Mouse (Mus musculus): ENCODE measurements around the gene Gbp7. TPM values are rescaled to one million over a fixed set of nuclear protein-coding genes. Genes with fewer than 3 reads are reported as not detected.
"Not testable (repeated sequence)": the region's sequence is repeated elsewhere in the genome, so short reads cannot be mapped to it uniquely, and the experiment has no call there.

Gene Gbp7
- total and polyA plus RNA-seq, 2 experiments from 2014 or later: 5.4 to 6.0 TPM

GRCm38 (mm10) chr3:142561045-142561646, 31.0 kb downstream of the Gbp7 start:
- 73% methylated on average over 14 of the region's 14 CpGs for WGBS
- Histone ChIP-seq H3K9me3 (replicated peaks; ENCODE audit: control insufficient read depth, low read length) (no peaks in the 10 kb centered on the region), H3K4me3 (ENCODE audit: low read depth, low read length) (no peak overlapping the region), H3K27ac (ENCODE audit: low read depth) (no peak overlapping the region), H3K4me2 (ENCODE audit: low read depth, low read length) (peak overlapping the region; percentile 61), H3K4me1 (ENCODE audit: control insufficient read depth, insufficient read depth) (no peaks in the 10 kb centered on the region), H3K36me3 (replicated peaks; ENCODE audit: control insufficient read depth, insufficient read depth, low read length) (no peaks in the 10 kb centered on the region), H3K9ac (replicated peaks; ENCODE audit: low read depth, low read length) (no peak overlapping the region), H3K27me3 (ENCODE audit: control insufficient read depth, insufficient read depth, low read length) (no peaks in the 10 kb centered on the region)
- ATAC-seq (ENCODE audit: insufficient read depth, low read depth) (no peak), DNase-seq (ENCODE audit: low spot score) (no peak)
- TF ChIP-seq CTCF (IDR thresholded peaks at IDR 0.05; ENCODE audit: low read depth): no peak
- no peak for TF ChIP-seq EP300 (IDR thresholded peaks at IDR 0.05; ENCODE audit: low read depth)

DNA sequence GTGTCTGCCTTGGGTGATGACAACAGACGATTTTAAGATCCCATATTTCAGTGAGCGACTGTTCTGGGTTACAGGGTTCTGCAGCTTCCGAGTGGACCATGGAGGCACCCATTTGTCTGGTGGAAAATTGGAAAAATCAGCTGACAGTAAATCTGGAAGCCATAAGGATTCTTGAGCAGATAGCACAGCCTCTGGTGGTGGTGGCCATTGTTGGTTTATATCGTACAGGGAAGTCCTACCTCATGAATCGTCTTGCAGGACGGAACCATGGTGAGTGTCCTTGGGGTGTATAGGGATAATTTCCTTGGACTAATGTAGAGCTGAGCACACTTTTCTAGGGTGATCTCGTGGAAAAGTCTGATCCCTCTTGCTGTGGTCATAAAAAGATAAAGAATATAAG, 31.5 kb downstream of the Gbp7 start:
- Histone ChIP-seq H3K27me3 (ENCODE audit: control insufficient read depth, insufficient read depth, low read length) (no peaks in the 10 kb centered on the region), H3K4me2 (ENCODE audit: low read depth, low read length) (no peak overlapping the region; the same call in 1 of the 2 replicates), H3K36me3 (replicated peaks; ENCODE audit: control insufficient read depth, insufficient read depth, low read length) (no peaks in the 10 kb centered on the region), H3K9ac (replicated peaks; ENCODE audit: low read depth, low read length) (no peak overlapping the region), H3K4me3 (ENCODE audit: low read depth, low read length) (no peak overlapping the region), H3K27ac (ENCODE audit: low read depth) (no peak overlapping the region), H3K4me1 (ENCODE audit: control insufficient read depth, insufficient read depth) (no peaks in the 10 kb centered on the region), H3K9me3 (replicated peaks; ENCODE audit: control insufficient read depth, low read length) (no peaks in the 10 kb centered on the region)
- ATAC-seq (ENCODE audit: insufficient read depth, low read depth): no peak
- no peak for DNase-seq (ENCODE audit: low spot score)
- WGBS: 71% methylated on average over 7 of the region's 7 CpGs
- no peak for TF ChIP-seq CTCF (IDR thresholded peaks at IDR 0.05; ENCODE audit: low read depth)
- no peak for TF ChIP-seq EP300 (IDR thresholded peaks at IDR 0.05; ENCODE audit: low read depth)

GRCm38 (mm10) chr3:142567490-142567889, 37.3 kb downstream of the Gbp7 start:
- H3K27me3 ChIP-seq (ENCODE audit: control insufficient read depth, insufficient read depth, low read length); H3K36me3 ChIP-seq (replicated peaks; ENCODE audit: control insufficient read depth, insufficient read depth, low read length); H3K27ac ChIP-seq (ENCODE audit: low read depth); H3K4me2 ChIP-seq (ENCODE audit: low read depth, low read length); DNase-seq (ENCODE audit: low spot score); H3K4me1 ChIP-seq (ENCODE audit: control insufficient read depth, insufficient read depth); ATAC-seq (ENCODE audit: insufficient read depth, low read depth); H3K9ac ChIP-seq (replicated peaks; ENCODE audit: low read depth, low read length); H3K4me3 ChIP-seq (ENCODE audit: low read depth, low read length); H3K9me3 ChIP-seq (replicated peaks; ENCODE audit: control insufficient read depth, low read length): not testable (repeated sequence)
- WGBS: 60% methylated on average over 5 of the region's 5 CpGs

DNA sequence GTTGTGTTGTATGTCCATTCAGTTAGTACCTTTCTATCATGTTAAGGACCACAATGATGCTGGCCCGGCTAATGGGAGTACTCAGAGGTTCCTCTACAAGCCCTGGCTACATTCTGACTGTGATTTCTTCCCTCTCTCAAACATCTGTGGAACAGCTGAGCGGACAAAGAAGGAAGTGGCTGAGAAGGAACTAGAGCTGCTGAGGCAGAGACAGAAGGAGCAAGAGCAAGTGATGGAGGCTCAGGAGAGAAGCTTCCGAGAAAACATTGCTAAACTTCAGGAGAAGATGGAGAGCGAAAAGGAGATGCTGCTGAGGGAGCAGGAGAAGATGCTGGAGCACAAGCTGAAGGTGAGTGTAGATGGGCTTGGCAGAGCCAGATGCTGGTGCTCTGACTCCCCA, 40.6 kb downstream of the Gbp7 start:
- no peak overlapping the region for H3K9ac ChIP-seq (replicated peaks; ENCODE audit: low read depth, low read length)
- no peak overlapping the region for H3K27ac ChIP-seq (ENCODE audit: low read depth)
- no peaks in the 10 kb centered on the region for H3K36me3 ChIP-seq (replicated peaks; ENCODE audit: control insufficient read depth, insufficient read depth, low read length)
- no peak overlapping the region for H3K4me3 ChIP-seq (ENCODE audit: low read depth, low read length)
- no peak overlapping the region for H3K4me2 ChIP-seq (ENCODE audit: low read depth, low read length)
- ATAC-seq (ENCODE audit: insufficient read depth, low read depth) (no peak), DNase-seq (ENCODE audit: low spot score) (no peak)
- no peaks in the 10 kb centered on the region for H3K27me3 ChIP-seq (ENCODE audit: control insufficient read depth, insufficient read depth, low read length)
- H3K9me3 ChIP-seq (replicated peaks; ENCODE audit: control insufficient read depth, low read length): no peaks in the 10 kb centered on the region
- no peaks in the 10 kb centered on the region for H3K4me1 ChIP-seq (ENCODE audit: control insufficient read depth, insufficient read depth)
- 90% methylated on average over 4 of the region's 4 CpGs for WGBS
- no peak for TF ChIP-seq EP300 (IDR thresholded peaks at IDR 0.05; ENCODE audit: low read depth)

GRCm38 (mm10) chr3:142577108-142577507, 47.0 kb downstream of the Gbp7 start:
- Histone ChIP-seq H3K36me3 (replicated peaks; ENCODE audit: control insufficient read depth, insufficient read depth, low read length) (no peaks in the 10 kb centered on the region), H3K9me3 (replicated peaks; ENCODE audit: control insufficient read depth, low read length) (no peaks in the 10 kb centered on the region), H3K4me3 (ENCODE audit: low read depth, low read length) (no peak overlapping the region), H3K4me2 (ENCODE audit: low read depth, low read length) (no peak overlapping the region), H3K9ac (replicated peaks; ENCODE audit: low read depth, low read length) (no peak overlapping the region), H3K27ac (ENCODE audit: low read depth) (no peak overlapping the region), H3K27me3 (ENCODE audit: control insufficient read depth, insufficient read depth, low read length) (no peaks in the 10 kb centered on the region), H3K4me1 (ENCODE audit: control insufficient read depth, insufficient read depth) (no peaks in the 10 kb centered on the region)
- no peak for ATAC-seq (ENCODE audit: insufficient read depth, low read depth)
- 70% methylated on average over 3 of the region's 3 CpGs for WGBS
- no peak for DNase-seq (ENCODE audit: low spot score)
- no peak for TF ChIP-seq EP300 (IDR thresholded peaks at IDR 0.05; ENCODE audit: low read depth)
- TF ChIP-seq CTCF (IDR thresholded peaks at IDR 0.05; ENCODE audit: low read depth): no peak

DNA sequence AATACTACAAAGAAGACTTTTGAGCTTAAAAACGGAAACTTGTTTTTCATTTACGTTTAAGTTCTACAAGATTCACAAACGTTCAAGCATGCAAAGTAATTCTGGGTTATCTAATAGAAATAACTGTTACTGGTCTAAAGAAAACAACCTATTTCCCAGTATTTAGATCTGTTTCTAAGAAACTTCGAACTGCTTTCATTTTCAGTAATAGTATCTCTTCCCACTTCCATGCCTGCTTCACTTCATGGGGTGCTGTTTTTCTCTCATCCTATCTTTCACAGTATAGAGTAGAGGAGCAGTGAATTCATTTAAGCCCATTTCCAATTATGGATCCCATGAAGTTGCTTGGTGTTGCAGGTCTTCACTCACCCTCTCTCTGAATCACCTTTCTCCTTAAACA, 48.2 kb downstream of the Gbp7 start:
- ATAC-seq (ENCODE audit: insufficient read depth, low read depth) (no peak), DNase-seq (ENCODE audit: low spot score) (no peak)
- no peak overlapping the region for H3K4me2 ChIP-seq (ENCODE audit: low read depth, low read length)
- H3K27ac ChIP-seq (ENCODE audit: low read depth): no peak overlapping the region
- no peaks in the 10 kb centered on the region for H3K36me3 ChIP-seq (replicated peaks; ENCODE audit: control insufficient read depth, insufficient read depth, low read length)
- H3K9ac ChIP-seq (replicated peaks; ENCODE audit: low read depth, low read length): no peak overlapping the region
- no peak overlapping the region for H3K4me3 ChIP-seq (ENCODE audit: low read depth, low read length)
- no peaks in the 10 kb centered on the region for H3K4me1 ChIP-seq (ENCODE audit: control insufficient read depth, insufficient read depth)
- H3K27me3 ChIP-seq (ENCODE audit: control insufficient read depth, insufficient read depth, low read length): no peaks in the 10 kb centered on the region
- TF ChIP-seq EP300 (IDR thresholded peaks at IDR 0.05; ENCODE audit: low read depth) (no peak), CTCF (IDR thresholded peaks at IDR 0.05; ENCODE audit: low read depth) (no peak)
- 73% methylated on average over 4 of the region's 4 CpGs for WGBS
- H3K9me3 ChIP-seq (replicated peaks; ENCODE audit: control insufficient read depth, low read length): no peaks in the 10 kb centered on the region

Data from heart, postnatal 0 days (tissue).